Mouse (Mus musculus): ENCODE data around the gene Mcm2.

Gene Mcm2

GRCm38 (mm10) chr6:88847571-88847970 is 51.0 kb downstream of the Mcm2 start:
- no peak for DNase-seq (ENCODE audit: low spot score)

GRCm38 (mm10) chr6:88844901-88845565 is 53.5 kb downstream of the Mcm2 start:
- DNase-seq (ENCODE audit: low spot score): no peak

GRCm38 (mm10) chr6:88843781-88844725 is 54.5 kb downstream of the Mcm2 start:
- no peak for DNase-seq (ENCODE audit: low spot score)

DNA sequence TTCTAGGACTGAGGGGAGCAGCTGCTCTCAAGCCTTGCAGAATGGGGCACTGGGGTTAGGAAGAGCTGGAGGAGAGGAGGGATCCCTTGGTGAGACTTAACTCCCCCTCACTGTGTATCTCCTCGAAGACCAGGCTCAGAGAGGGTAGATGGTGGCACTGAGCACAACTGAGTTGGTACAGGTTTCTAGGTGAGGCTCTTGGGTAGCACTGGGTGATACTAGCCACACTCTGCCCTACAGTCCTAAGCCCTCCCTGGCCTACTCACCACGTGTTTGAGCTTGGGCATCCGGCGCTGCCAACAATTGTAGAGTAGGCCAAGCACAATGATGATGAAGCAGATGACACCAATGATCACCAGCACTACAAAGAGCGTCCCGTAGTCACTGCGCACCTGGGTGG is 55.3 kb downstream of the Mcm2 start:
- no peak for DNase-seq (ENCODE audit: low spot score)

GRCm38 (mm10) chr6:88842731-88843151 is 55.8 kb downstream of the Mcm2 start:
- peak; percentile 25 for DNase-seq (ENCODE audit: low spot score)

GRCm38 (mm10) chr6:88841781-88842689 is 56.5 kb downstream of the Mcm2 start, which contains the start of gene Abtb1:
Abtb1 (minus strand) TSS chr6:88841984.
- peak; percentile 99 for DNase-seq (ENCODE audit: low spot score)

DNA sequence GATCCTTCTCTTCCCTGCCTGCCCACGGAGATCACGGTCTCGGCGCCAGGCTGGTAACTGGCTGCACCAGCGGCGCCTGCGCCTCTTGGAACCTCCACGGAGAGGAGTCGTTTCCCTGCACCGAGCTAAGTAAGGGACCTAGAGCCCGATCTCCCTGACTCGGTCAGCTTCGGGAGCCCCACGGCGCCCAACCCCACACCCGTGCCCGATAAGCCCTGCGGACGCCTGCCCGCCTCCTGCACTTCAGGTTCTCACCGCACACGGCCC is 57.1 kb downstream of the Mcm2 start:
- DNase-seq (ENCODE audit: low spot score): no peak

GRCm38 (mm10) chr6:88840791-88841513 is 57.6 kb downstream of the Mcm2 start:
- no peak for DNase-seq (ENCODE audit: low spot score)

GRCm38 (mm10) chr6:88840211-88840610 is 58.4 kb downstream of the Mcm2 start:
- DNase-seq (ENCODE audit: low spot score): no peak

DNA sequence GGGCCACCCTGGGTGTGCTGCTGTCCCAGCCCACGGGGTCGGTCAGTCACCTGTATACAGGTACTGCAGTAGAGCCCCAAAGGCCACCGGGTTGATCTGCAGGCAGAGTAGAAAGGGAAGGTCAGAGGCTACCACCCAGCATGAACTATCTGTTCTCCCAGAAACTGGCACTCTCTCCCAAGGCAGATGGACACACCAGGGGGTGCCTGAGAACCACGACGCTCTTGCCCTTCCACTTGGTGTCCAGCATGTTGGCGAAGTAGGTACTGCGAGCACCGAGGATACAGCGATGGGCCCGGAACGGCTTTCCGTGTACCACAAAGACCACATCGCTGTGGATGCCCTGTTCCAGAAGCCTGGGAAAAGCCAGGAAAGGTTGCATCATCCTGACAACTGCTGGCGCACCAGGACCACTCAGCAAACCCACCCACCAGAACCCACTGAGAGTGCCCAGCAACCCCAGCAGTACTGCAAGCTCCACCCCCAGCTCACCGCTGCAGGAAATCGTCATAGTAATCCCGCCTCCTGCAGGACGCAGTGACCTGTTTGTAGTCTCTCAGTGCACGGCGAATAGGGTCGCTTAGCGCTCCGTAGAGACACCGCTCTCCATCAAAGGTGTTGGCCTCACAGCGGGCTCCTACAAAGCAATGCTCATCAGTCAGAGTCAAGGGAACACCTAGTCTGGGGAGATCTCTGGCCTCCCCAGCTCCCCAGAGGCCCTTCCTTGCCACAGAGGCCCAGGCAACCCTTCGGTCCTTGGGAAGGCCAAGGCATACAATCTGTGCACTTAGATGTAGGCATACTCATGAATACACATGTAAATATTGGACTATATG is 59.2 kb downstream of the Mcm2 start:
- no peak for DNase-seq (ENCODE audit: low spot score)

- no peak for DNase-seq (ENCODE audit: low spot score)
These were observed 60.0 kb downstream of the Mcm2 start for GRCm38 (mm10) chr6:88838613-88839012.

DNA sequence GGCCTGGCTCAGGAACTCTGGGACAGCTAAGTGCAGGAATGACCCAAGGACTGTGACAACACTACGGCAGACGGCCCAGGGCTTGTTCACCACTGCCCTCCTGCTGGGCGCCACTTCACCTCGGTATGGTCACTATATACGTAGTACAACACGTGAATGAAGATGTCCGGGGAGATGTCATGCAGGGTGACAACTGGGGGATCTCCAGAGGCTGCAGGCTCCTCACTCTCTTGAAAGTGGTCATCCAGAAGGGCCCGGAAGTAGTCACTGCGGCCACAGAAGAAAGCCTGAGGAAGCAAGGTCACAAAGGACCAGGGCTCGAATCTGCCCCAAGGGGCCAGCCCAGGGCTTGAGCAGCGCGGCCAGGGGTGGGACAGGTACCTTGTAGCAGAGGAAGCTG is 60.6 kb downstream of the Mcm2 start:
- no peak for DNase-seq (ENCODE audit: low spot score)

- no peak for DNase-seq (ENCODE audit: low spot score)
These were observed 62.3 kb downstream of the Mcm2 start for GRCm38 (mm10) chr6:88836178-88836819.

- DNase-seq (ENCODE audit: low spot score): no peak
These were observed 63.5 kb downstream of the Mcm2 start for GRCm38 (mm10) chr6:88835047-88835446.
